Mouse (Mus musculus): ENCODE results near the gene Reep3. TPM values are rescaled to one million over a fixed set of nuclear protein-coding genes. Genes with fewer than 3 reads are reported as not detected.

The Reep3 gene
- total and polyA plus RNA-seq, 3 experiments, result 0.01 TPM; not detected in 2

DNA sequence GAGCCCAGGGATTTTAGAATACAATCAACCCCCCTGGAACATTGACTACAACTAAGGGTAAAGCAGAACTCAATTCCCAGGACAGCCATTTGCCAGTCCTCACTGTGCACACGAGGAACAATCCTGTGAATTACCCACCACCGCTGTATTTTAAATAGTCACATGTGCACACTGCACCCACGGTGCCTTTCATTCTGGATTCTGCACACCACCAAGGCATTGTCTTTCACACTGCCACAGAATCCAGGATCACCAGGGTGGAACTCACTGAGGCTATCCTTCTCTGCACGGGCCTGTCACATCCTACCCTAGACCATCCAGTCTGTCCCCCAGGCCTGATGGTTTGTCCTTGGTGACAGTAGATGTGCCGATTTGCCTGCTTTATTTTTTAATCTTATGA lies 30.8 kb downstream of the Reep3 start:
- Histone ChIP-seq H3K4me3 (ENCODE audit: control insufficient read depth in 1 of 2, insufficient read depth in 1 of 2, low read depth in 2 of 2, low read length in 2 of 2) (no peak overlapping the region), H3K79me2 (ENCODE audit: control insufficient read depth, insufficient read depth, low read length, poor library complexity) (no peaks in the 10 kb centered on the region), H3K9me3 (replicated peaks; ENCODE audit: insufficient read depth, low read length) (no peaks in the 10 kb centered on the region), H3K4me1 (ENCODE audit: control insufficient read depth in 1 of 2, insufficient read depth in 2 of 2, low read length in 2 of 2) (no peaks in the 10 kb centered on the region), H3K9ac (ENCODE audit: control insufficient read depth, low read depth, low read length, poor library complexity, severe bottlenecking) (no peak overlapping the region), H3K27ac (ENCODE audit: control insufficient read depth, low read depth, low read length) (no peak overlapping the region), H3K27me3 (ENCODE audit: control insufficient read depth in 1 of 2, insufficient read depth in 2 of 2, low read length in 2 of 2) (no peaks in the 10 kb centered on the region), H3K36me3 (ENCODE audit: control insufficient read depth in 1 of 2, insufficient read depth in 2 of 2, low read length in 2 of 2) (no peaks in the 10 kb centered on the region)
- TF ChIP-seq MXI1 (IDR thresholded peaks at IDR 0.05; ENCODE audit: low read depth, low read length), result no peak
- no peak for TF ChIP-seq GABPA (IDR thresholded peaks at IDR 0.05; ENCODE audit: low read depth, low read length)
- no peak for TF ChIP-seq ZMIZ1 (IDR thresholded peaks at IDR 0.05; ENCODE audit: low read depth, low read length)
- TF ChIP-seq UBTF (IDR thresholded peaks at IDR 0.05; ENCODE audit: borderline replicate concordance, insufficient read depth, low read depth, low read length), result no peak
- TF ChIP-seq MAFK (IDR thresholded peaks at IDR 0.05; ENCODE audit: borderline replicate concordance, low read depth, low read length), result no peak
- TF ChIP-seq E2F4 (IDR thresholded peaks at IDR 0.05; ENCODE audit: borderline replicate concordance, low read depth, low read length), result no peak
- TF ChIP-seq ZNF384 (IDR thresholded peaks at IDR 0.05; ENCODE audit: low read depth, low read length), result no peak
- TF ChIP-seq MEF2A (IDR thresholded peaks at IDR 0.05; ENCODE audit: extremely low read depth, insufficient replicate concordance, low read depth, low read length, poor library complexity, severe bottlenecking), result no peak
- no peak for TF ChIP-seq USF1 (IDR thresholded peaks at IDR 0.05; ENCODE audit: low read depth, low read length)
- no peak for TF ChIP-seq NELFE (IDR thresholded peaks at IDR 0.05; ENCODE audit: low read depth, low read length)
- no peak for TF ChIP-seq JUND (IDR thresholded peaks at IDR 0.05; ENCODE audit: low read depth, low read length)
- TF ChIP-seq TAL1 (IDR thresholded peaks at IDR 0.05; ENCODE audit: low read length), result no peak
- DNase-seq (ENCODE audit: low read depth, low spot score), result no peak

DNA sequence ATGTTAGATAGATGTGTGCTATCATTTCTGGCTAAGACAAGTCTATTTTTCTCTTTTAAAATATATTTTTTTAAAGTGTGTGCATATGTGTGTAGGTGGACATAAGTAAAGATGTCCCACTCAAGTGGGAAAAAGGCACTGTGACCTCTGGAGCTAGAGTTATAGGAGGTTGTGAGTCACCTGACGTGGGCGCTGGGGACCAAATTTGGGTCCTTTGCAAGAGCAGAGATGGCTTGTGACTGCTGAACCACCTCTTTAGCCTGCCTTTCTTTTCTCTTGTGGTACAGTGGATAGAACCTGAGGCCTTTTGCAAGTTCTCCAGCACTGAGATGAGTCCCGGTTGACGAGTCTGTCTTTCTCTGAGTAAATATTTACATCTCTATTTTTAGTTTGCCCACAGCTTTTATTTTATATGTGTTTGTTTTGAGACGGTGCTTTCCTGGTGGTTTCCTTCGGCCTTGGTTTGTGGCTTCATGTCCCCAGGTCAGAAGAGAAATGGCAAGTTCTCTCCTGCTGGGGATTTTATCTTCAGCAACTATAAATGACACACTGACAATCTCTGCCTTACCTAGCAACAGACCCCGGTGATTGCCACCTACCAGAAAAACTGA lies 31.4 kb downstream of the Reep3 start:
- no peak for DNase-seq (ENCODE audit: low read depth, low spot score)
- Histone ChIP-seq H3K27ac (ENCODE audit: control insufficient read depth, low read depth, low read length) (no peak overlapping the region), H3K4me1 (ENCODE audit: control insufficient read depth in 1 of 2, insufficient read depth in 2 of 2, low read length in 2 of 2) (no peaks in the 10 kb centered on the region), H3K9me3 (replicated peaks; ENCODE audit: insufficient read depth, low read length) (no peaks in the 10 kb centered on the region), H3K36me3 (ENCODE audit: control insufficient read depth in 1 of 2, insufficient read depth in 2 of 2, low read length in 2 of 2) (no peaks in the 10 kb centered on the region), H3K4me3 (ENCODE audit: control insufficient read depth in 1 of 2, insufficient read depth in 1 of 2, low read depth in 2 of 2, low read length in 2 of 2) (no peak overlapping the region), H3K79me2 (ENCODE audit: control insufficient read depth, insufficient read depth, low read length, poor library complexity) (no peaks in the 10 kb centered on the region), H3K9ac (ENCODE audit: control insufficient read depth, low read depth, low read length, poor library complexity, severe bottlenecking) (no peak overlapping the region), H3K27me3 (ENCODE audit: control insufficient read depth in 1 of 2, insufficient read depth in 2 of 2, low read length in 2 of 2) (no peaks in the 10 kb centered on the region)
- TF ChIP-seq TCF12 (IDR thresholded peaks at IDR 0.05; ENCODE audit: low read depth, low read length) (no peak), MAFK (IDR thresholded peaks at IDR 0.05; ENCODE audit: borderline replicate concordance, low read depth, low read length) (no peak), NRF1 (IDR thresholded peaks at IDR 0.05; ENCODE audit: insufficient read depth, low read depth, low read length, poor library complexity, severe bottlenecking) (no peak), POLR2AphosphoS2 (IDR thresholded peaks at IDR 0.05; ENCODE audit: low read length) (no peak), ZC3H11A (IDR thresholded peaks at IDR 0.05; ENCODE audit: low read depth, low read length) (no peak), MYB (IDR thresholded peaks at IDR 0.05; ENCODE audit: low read depth, low read length) (no peak)
